Mouse (Mus musculus): ENCODE data around the gene Rasgef1b. TPM values are rescaled to one million over a fixed set of nuclear protein-coding genes. Genes with fewer than 3 reads are reported as not detected.

Gene Rasgef1b
- polyA plus RNA-seq, 1 experiment, result 1.00 TPM

DNA sequence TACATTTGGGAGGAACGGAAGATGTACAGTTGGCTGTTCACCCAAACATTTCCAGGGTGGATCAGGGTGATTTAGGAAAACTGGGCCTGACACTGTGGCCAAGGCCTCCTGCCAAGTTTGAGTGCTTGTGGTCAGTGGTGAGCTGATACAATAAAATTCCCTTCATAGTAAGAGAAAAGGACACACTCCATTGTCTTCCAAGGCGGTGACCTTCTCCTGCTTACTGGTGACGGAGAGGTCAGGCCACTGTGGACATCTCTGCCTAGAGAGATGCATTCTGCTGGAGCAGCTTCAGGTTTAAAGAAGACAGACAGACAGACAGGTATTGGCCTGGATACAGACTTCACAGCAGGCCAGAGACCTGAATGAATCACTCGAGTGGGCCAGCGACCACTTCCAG lies 340.7 kb downstream of the Rasgef1b start:
- H3K27ac ChIP-seq (ENCODE audit: control insufficient read depth, insufficient read depth, low read depth, low read length, poor library complexity), result no peak overlapping the region
- no peak overlapping the region for H3K4me3 ChIP-seq (replicated peaks; ENCODE audit: control insufficient read depth, low read depth, low read length)
- TF ChIP-seq CTCF (IDR thresholded peaks at IDR 0.05; ENCODE audit: control insufficient read depth, insufficient read depth, low read length) (no peak), POLR2A (IDR thresholded peaks at IDR 0.05; ENCODE audit: borderline replicate concordance, control insufficient read depth, low read depth, low read length) (no peak)
- 81% methylated on average over 5 of the region's 5 CpGs for WGBS
- no peaks in the 10 kb centered on the region; the same call in 1 of the 2 replicates for H3K4me1 ChIP-seq (ENCODE audit: control insufficient read depth, insufficient read depth, low read length)

DNA sequence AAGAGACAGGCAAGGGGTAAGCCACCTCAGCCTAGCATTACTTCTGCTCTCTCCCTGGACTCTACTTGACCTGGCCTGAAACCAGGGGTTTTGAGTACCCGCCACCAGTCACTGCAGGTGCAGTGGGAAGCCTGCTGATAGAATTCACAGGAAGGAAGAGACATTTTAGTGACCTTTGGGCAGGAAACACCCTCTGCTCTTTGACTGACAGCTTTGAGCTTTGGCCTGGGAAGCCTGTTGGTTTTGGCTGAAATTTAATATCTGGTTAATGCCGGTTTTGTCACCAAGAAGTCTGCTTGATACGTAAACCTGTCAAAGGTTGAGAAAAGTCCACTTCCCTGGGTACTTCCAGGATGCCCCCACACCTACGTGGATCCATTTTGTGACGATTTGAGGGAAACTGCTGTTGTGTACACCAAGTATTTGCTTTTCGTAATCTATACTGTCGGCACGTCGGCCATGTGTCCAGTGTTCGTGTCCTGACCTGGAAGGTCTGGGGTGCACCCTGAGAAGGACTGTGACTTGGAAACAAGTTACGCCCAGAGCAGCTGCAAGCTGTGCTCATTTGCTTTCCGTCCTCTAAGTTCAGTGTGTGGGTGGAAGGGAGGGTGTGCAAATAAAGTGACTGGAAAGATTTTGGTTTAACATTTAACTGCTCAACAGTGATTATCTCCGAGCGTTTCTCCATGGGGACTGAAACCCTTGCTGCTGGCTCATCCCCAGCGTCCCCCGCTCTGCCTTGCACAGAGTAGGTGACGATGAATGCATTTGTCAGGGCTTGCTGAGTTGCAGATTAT lies 341.5 kb downstream of the Rasgef1b start:
- WGBS, result 80% methylated on average over 17 of the region's 17 CpGs
- Histone ChIP-seq H3K4me3 (replicated peaks; ENCODE audit: control insufficient read depth, low read depth, low read length) (no peak overlapping the region), H3K4me1 (ENCODE audit: control insufficient read depth, insufficient read depth, low read length) (no peaks in the 10 kb centered on the region; the same call in 1 of the 2 replicates), H3K27ac (ENCODE audit: control insufficient read depth, insufficient read depth, low read depth, low read length, poor library complexity) (no peak overlapping the region)
- no peak for TF ChIP-seq POLR2A (IDR thresholded peaks at IDR 0.05; ENCODE audit: borderline replicate concordance, control insufficient read depth, low read depth, low read length)
- TF ChIP-seq CTCF (IDR thresholded peaks at IDR 0.05; ENCODE audit: control insufficient read depth, insufficient read depth, low read length), result no peak

DNA sequence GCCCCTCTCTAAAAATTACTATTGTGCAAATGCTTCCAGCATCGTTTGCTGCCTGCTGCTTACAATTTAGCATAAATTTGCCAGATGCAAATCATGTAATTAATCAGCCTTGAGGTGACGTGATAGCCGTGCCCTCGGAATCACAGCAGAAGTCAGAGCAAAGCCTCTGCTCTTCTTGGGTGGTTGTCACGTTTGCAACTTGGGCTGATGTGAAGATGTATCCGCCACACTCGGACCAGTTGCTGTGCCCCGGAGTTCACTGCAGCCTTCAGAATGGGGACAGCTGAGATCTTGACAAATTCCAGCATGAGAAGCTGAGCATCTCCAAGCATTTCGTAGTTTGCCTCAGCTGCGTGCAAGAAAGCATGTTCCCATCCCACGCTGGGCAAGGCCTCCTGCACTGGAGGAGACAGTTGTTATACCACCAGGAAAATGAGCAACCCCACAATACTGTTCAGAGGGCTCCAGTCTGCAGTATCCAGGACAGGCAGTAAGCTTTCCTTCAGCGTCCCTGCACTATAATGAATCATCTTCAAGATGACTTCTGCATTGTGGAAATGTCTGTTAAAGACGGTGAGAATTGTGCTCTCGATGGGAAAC lies 342.5 kb downstream of the Rasgef1b start:
- Histone ChIP-seq H3K27ac (ENCODE audit: control insufficient read depth, insufficient read depth, low read depth, low read length, poor library complexity) (no peak overlapping the region), H3K4me3 (replicated peaks; ENCODE audit: control insufficient read depth, low read depth, low read length) (no peak overlapping the region), H3K4me1 (ENCODE audit: control insufficient read depth, insufficient read depth, low read length) (no peaks in the 10 kb centered on the region; the same call in 1 of the 2 replicates)
- WGBS, result 78% methylated on average over 14 of the region's 14 CpGs
- TF ChIP-seq CTCF (IDR thresholded peaks at IDR 0.05; ENCODE audit: control insufficient read depth, insufficient read depth, low read length), result no peak
- TF ChIP-seq POLR2A (IDR thresholded peaks at IDR 0.05; ENCODE audit: borderline replicate concordance, control insufficient read depth, low read depth, low read length), result no peak

DNA sequence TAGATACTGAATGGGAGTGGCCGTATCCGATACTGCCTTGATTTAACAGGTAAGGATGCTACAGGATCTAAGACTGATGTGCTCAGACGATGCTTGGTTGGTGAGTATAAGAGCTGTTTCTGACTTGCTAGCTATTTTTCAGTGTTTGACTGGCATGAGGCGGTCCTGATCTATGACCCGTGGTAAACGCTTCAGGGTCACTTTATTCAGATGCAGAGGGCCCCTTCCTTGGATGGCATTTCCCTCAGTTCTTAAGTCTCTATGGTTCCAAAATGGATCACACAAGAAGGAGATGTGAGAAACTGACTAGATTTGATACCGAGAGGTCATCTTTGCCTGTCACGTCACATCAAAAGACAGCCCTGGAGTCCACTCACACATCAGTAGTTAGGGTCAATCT lies 343.1 kb downstream of the Rasgef1b start:
- Histone ChIP-seq H3K27ac (ENCODE audit: control insufficient read depth, insufficient read depth, low read depth, low read length, poor library complexity) (no peak overlapping the region), H3K4me1 (ENCODE audit: control insufficient read depth, insufficient read depth, low read length) (no peaks in the 10 kb centered on the region; the same call in 1 of the 2 replicates), H3K4me3 (replicated peaks; ENCODE audit: control insufficient read depth, low read depth, low read length) (no peak overlapping the region)
- no peak for TF ChIP-seq CTCF (IDR thresholded peaks at IDR 0.05; ENCODE audit: control insufficient read depth, insufficient read depth, low read length)
- TF ChIP-seq POLR2A (IDR thresholded peaks at IDR 0.05; ENCODE audit: borderline replicate concordance, control insufficient read depth, low read depth, low read length), result no peak
- 82% methylated on average over 8 of the region's 8 CpGs for WGBS

DNA sequence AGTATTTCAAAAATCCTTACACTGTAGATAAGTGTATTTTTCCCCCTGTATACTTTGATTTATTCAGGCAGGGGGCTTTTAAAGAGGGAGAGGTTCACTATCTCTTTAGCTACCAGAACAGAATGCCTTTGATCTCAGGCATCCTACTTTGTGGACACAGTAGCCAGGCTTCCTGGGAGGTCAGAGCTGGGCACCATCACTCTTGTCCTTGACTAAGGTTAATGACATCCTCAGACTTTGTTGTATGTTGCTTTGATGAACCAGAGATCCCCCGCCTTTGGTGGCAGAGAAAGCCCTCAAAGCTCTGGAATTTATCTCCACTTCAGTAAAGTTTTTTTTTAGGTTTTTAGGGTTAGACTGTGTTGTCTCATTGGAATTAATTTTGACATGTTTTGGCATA lies 343.8 kb downstream of the Rasgef1b start:
- H3K4me1 ChIP-seq (ENCODE audit: control insufficient read depth, insufficient read depth, low read length), result no peaks in the 10 kb centered on the region; the same call in 1 of the 2 replicates
- TF ChIP-seq CTCF (IDR thresholded peaks at IDR 0.05; ENCODE audit: control insufficient read depth, insufficient read depth, low read length), result no peak
- TF ChIP-seq POLR2A (IDR thresholded peaks at IDR 0.05; ENCODE audit: borderline replicate concordance, control insufficient read depth, low read depth, low read length), result no peak
- no peak overlapping the region for H3K4me3 ChIP-seq (replicated peaks; ENCODE audit: control insufficient read depth, low read depth, low read length)
- no peak overlapping the region for H3K27ac ChIP-seq (ENCODE audit: control insufficient read depth, insufficient read depth, low read depth, low read length, poor library complexity)
- WGBS, result 71% methylated on average over 1 of the region's 1 CpGs

DNA sequence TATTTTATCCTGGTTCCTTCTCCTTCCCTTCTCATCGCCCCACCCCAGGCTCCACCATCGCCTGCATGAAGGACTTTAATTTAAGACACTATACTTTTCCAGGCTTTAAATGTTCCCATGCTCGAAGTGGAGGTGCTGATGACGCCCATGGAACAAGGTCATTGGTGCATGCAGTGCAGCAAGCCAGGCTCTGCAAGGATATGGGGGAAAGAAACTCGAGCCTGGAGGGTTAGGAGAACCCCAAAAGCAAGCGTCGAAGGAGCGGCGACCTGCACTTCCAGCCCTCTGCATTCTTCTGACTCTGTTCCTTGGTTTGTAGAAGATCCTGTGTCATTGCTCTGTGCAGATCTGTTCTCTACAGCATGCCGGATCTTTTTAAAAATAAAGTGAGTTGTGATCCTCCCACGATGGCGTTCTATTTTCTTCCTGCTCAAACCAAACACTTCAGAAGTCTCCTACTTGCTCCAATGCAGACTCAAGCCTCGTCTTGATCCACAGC lies 345.0 kb downstream of the Rasgef1b start:
- no peak overlapping the region for H3K4me3 ChIP-seq (replicated peaks; ENCODE audit: control insufficient read depth, low read depth, low read length)
- H3K27ac ChIP-seq (ENCODE audit: control insufficient read depth, insufficient read depth, low read depth, low read length, poor library complexity), result no peak overlapping the region
- WGBS, result 81% methylated on average over 13 of the region's 13 CpGs
- TF ChIP-seq POLR2A (IDR thresholded peaks at IDR 0.05; ENCODE audit: borderline replicate concordance, control insufficient read depth, low read depth, low read length) (no peak), CTCF (IDR thresholded peaks at IDR 0.05; ENCODE audit: control insufficient read depth, insufficient read depth, low read length) (no peak)
- H3K4me1 ChIP-seq (ENCODE audit: control insufficient read depth, insufficient read depth, low read length), result no peaks in the 10 kb centered on the region; the same call in 1 of the 2 replicates

DNA sequence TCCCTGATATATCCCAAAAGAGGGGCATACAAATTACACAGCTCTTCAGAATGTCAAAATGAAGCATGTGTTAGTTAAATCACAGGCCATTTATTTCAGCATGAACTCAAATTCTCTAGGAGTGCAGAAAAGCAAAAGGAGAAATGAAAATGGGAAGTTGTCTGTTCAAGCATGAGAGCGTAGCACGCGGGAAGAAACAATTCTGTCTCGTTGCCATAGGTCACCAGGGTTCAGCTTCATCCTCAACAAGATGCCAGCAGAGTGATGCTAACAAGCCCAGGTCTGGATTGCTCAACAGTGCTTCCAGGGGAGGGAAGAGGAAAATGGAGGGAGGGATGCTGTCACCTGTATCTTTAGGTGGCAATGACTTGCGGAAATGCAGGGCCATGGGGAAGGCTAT lies 346.1 kb downstream of the Rasgef1b start:
- Histone ChIP-seq H3K4me3 (replicated peaks; ENCODE audit: control insufficient read depth, low read depth, low read length) (no peak overlapping the region), H3K27ac (ENCODE audit: control insufficient read depth, insufficient read depth, low read depth, low read length, poor library complexity) (no peak overlapping the region), H3K4me1 (ENCODE audit: control insufficient read depth, insufficient read depth, low read length) (no peaks in the 10 kb centered on the region; the same call in 1 of the 2 replicates)
- WGBS, result 19% methylated on average over 5 of the region's 5 CpGs
- TF ChIP-seq CTCF (IDR thresholded peaks at IDR 0.05; ENCODE audit: control insufficient read depth, insufficient read depth, low read length), result no peak
- no peak for TF ChIP-seq POLR2A (IDR thresholded peaks at IDR 0.05; ENCODE audit: borderline replicate concordance, control insufficient read depth, low read depth, low read length)

DNA sequence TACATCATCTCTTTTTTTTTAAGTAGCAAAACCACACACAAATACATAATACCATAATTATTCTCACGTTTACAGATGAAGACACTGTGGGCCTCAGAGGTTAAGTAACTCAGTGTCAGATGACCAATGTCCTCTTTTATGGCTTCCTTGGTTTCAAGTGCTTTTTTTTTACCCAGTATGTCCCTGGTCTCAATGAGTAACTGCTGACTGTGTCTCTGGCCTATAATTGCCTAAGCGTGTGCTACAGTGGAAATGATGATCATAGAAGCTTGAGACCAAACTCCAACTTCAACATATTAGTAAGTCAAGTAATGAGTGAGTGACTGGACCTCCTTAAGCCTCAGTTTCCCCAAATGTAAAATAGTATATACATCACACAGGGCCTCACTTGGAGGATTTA lies 347.2 kb downstream of the Rasgef1b start:
- 38% methylated on average over 2 of the region's 2 CpGs for WGBS
- TF ChIP-seq CTCF (IDR thresholded peaks at IDR 0.05; ENCODE audit: control insufficient read depth, insufficient read depth, low read length), result no peak
- no peak for TF ChIP-seq POLR2A (IDR thresholded peaks at IDR 0.05; ENCODE audit: borderline replicate concordance, control insufficient read depth, low read depth, low read length)
- no peaks in the 10 kb centered on the region; the same call in 1 of the 2 replicates for H3K4me1 ChIP-seq (ENCODE audit: control insufficient read depth, insufficient read depth, low read length)
- H3K4me3 ChIP-seq (replicated peaks; ENCODE audit: control insufficient read depth, low read depth, low read length), result no peak overlapping the region
- no peak overlapping the region for H3K27ac ChIP-seq (ENCODE audit: control insufficient read depth, insufficient read depth, low read depth, low read length, poor library complexity)
